Mouse (Mus musculus): ENCODE data around the gene Ly6g6e. TPM values are rescaled to one million over a fixed set of nuclear protein-coding genes. Genes with fewer than 3 reads are reported as not detected.

The Ly6g6e gene
- polyA plus RNA-seq, 1 experiment, result 1.3 TPM

DNA sequence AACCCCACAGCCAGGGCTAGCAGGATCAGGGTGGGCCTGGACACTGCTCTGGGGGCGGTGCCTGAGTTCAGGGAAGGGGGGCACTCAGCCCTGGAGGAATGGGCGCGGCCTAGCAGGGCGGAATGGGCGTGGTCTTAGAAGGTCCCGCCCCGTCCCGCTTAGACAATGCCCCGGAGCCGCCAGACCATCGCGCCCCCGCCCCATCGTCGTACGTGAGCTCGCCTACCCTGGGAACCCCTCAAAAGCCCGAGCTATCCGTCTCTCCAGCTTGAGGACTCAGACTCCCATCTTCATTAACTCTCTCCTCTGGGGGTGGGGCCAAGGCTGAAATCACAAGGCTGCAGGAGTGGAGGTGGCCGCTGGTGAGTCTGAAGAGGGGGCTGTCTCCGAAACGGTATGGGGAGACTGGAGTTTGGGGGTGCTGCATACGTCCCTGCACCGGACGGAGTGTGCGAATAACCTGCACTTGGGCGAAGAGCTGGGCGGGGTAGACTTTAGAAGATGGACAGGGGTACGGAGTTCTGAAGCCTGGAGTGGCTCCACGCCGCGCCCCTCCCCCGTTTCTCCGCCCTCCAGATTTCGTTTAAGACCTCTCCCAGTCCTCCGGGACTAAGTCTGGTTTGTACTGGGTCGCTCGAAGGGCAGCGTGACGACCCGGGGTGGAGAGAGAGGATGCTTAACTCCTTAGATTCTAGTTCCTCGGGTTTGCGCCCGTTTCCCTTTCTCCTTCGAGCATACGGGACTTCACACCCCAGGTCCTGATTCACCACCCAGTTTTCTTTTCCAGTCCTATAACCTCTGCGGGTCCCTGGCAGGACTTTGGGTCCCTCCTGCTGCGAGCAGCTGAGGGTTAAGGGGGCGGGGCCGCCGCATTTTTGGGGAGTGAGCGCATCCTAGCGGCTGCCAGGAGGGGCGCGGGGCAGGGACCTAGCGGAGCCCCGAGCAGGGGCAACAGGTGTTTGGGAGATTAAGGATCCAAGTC is 17.5 kb upstream of the Ly6g6e start, which contains the start of gene Ddah2:
TSS of gene Ddah2 (plus strand) at position 125 of the 982 bp plus-strand sequence.
- Histone ChIP-seq H3K4me1 (ENCODE audit: control insufficient read depth, insufficient read depth, insufficient read length, low read length) (peaks cover 25% of the 10 kb centered on the region), H3K27me3 (ENCODE audit: control insufficient read depth, insufficient read depth, low read length) (no peaks in the 10 kb centered on the region), H3K4me3 (ENCODE audit: low read depth, low read length) (peak within 1 kb of the TSS; percentile 68), H3K27ac (ENCODE audit: insufficient read depth, low read depth, low read length) (peak within 1 kb of the TSS; percentile 52; the same call in 1 of the 2 replicates), H3K36me3 (ENCODE audit: control insufficient read depth, insufficient read depth, low read length) (peaks cover 35% of the 10 kb centered on the region)
- TF ChIP-seq CTCF (IDR thresholded peaks at IDR 0.05; ENCODE audit: extremely low read depth, insufficient read length, insufficient replicate concordance, low read depth, low read length) (peak; percentile 66), POLR2A (IDR thresholded peaks at IDR 0.05; ENCODE audit: low read depth, low read length) (peak; percentile 48)
- 1% methylated on average over 57 of the region's 57 CpGs for WGBS

DNA sequence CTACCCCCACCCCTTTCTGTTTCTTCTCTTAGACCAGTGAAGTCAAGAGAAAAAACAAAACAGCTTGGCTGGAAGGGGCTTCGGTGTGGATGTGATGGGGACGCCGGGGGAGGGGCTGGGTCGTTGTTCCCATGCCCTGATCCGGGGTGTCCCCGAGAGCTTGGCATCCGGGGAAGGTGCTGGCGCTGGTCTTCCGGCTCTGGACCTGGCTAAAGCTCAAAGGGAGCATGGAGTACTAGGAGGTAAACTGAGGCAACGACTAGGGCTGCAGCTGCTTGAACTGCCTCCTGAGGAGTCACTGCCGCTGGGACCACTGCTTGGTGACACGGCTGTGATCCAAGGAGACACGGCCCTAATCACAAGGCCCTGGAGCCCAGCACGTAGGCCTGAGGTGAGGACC is 16.6 kb upstream of the Ly6g6e start:
- no peak for TF ChIP-seq CTCF (IDR thresholded peaks at IDR 0.05; ENCODE audit: extremely low read depth, insufficient read length, insufficient replicate concordance, low read depth, low read length)
- no peak for TF ChIP-seq POLR2A (IDR thresholded peaks at IDR 0.05; ENCODE audit: low read depth, low read length)
- Histone ChIP-seq H3K27ac (ENCODE audit: insufficient read depth, low read depth, low read length) (no peak overlapping the region), H3K36me3 (ENCODE audit: control insufficient read depth, insufficient read depth, low read length) (peaks cover 29% of the 10 kb centered on the region), H3K4me3 (ENCODE audit: low read depth, low read length) (peak overlapping the region; percentile 68), H3K4me1 (ENCODE audit: control insufficient read depth, insufficient read depth, insufficient read length, low read length) (peaks cover 30% of the 10 kb centered on the region), H3K27me3 (ENCODE audit: control insufficient read depth, insufficient read depth, low read length) (no peaks in the 10 kb centered on the region; the same call in 1 of the 2 replicates)
- 38% methylated on average over 14 of the region's 14 CpGs for whole genome bisulfite sequencing

DNA sequence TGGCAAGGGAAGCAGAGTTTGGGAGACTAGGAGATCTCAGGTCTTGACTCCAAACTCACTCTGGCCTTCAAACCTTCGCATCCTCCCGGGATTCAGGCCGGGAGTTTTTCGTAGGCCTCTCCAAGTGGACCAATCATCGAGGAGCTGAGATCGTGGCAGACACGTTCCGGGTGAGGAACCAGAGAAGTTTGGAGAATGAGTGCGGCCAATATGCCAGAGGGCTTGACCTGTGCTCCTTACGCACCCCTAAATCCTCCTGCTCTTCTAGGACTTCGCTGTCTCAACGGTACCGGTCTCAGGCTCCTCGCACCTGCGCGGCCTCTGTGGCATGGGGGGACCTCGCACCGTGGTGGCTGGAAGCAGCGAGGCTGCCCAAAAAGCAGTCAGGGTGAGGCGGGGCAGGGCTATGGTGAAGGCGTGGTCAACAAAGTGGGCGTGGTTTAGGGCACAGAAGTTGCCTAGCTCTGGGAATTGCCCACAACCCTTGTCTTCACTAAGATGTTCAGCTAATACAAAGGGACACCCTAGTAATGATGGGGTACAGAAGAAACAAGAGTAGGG is 15.9 kb upstream of the Ly6g6e start:
- no peak overlapping the region for H3K4me3 ChIP-seq (ENCODE audit: low read depth, low read length)
- H3K27ac ChIP-seq (ENCODE audit: insufficient read depth, low read depth, low read length), result no peak overlapping the region
- H3K27me3 ChIP-seq (ENCODE audit: control insufficient read depth, insufficient read depth, low read length), result no peaks in the 10 kb centered on the region; the same call in 1 of the 2 replicates
- H3K36me3 ChIP-seq (ENCODE audit: control insufficient read depth, insufficient read depth, low read length), result peaks cover 22% of the 10 kb centered on the region
- H3K4me1 ChIP-seq (ENCODE audit: control insufficient read depth, insufficient read depth, insufficient read length, low read length), result peaks cover 36% of the 10 kb centered on the region
- WGBS, result 71% methylated on average over 22 of the region's 22 CpGs
- TF ChIP-seq POLR2A (IDR thresholded peaks at IDR 0.05; ENCODE audit: low read depth, low read length) (no peak), CTCF (IDR thresholded peaks at IDR 0.05; ENCODE audit: extremely low read depth, insufficient read length, insufficient replicate concordance, low read depth, low read length) (no peak)

GRCm38 (mm10) chr17:35061299-35061698 is 15.4 kb upstream of the Ly6g6e start:
- Histone ChIP-seq H3K4me1 (ENCODE audit: control insufficient read depth, insufficient read depth, insufficient read length, low read length) (peaks cover 36% of the 10 kb centered on the region), H3K36me3 (ENCODE audit: control insufficient read depth, insufficient read depth, low read length) (peaks cover 17% of the 10 kb centered on the region), H3K27ac (ENCODE audit: insufficient read depth, low read depth, low read length) (no peak overlapping the region), H3K27me3 (ENCODE audit: control insufficient read depth, insufficient read depth, low read length) (no peaks in the 10 kb centered on the region; the same call in 1 of the 2 replicates), H3K4me3 (ENCODE audit: low read depth, low read length) (no peak overlapping the region)
- WGBS, result 66% methylated on average over 8 of the region's 8 CpGs
- no peak for TF ChIP-seq POLR2A (IDR thresholded peaks at IDR 0.05; ENCODE audit: low read depth, low read length)
- no peak for TF ChIP-seq CTCF (IDR thresholded peaks at IDR 0.05; ENCODE audit: extremely low read depth, insufficient read length, insufficient replicate concordance, low read depth, low read length)

GRCm38 (mm10) chr17:35063466-35063865 is 13.2 kb upstream of the Ly6g6e start:
- Histone ChIP-seq H3K27me3 (ENCODE audit: control insufficient read depth, insufficient read depth, low read length) (no peaks in the 10 kb centered on the region; the same call in 1 of the 2 replicates), H3K36me3 (ENCODE audit: control insufficient read depth, insufficient read depth, low read length) (no peaks in the 10 kb centered on the region), H3K4me3 (ENCODE audit: low read depth, low read length) (no peak overlapping the region), H3K27ac (ENCODE audit: insufficient read depth, low read depth, low read length) (no peak overlapping the region), H3K4me1 (ENCODE audit: control insufficient read depth, insufficient read depth, insufficient read length, low read length) (peaks cover 36% of the 10 kb centered on the region)
- WGBS, result 92% methylated on average over 3 of the region's 3 CpGs
- TF ChIP-seq POLR2A (IDR thresholded peaks at IDR 0.05; ENCODE audit: low read depth, low read length), result no peak
- no peak for TF ChIP-seq CTCF (IDR thresholded peaks at IDR 0.05; ENCODE audit: extremely low read depth, insufficient read length, insufficient replicate concordance, low read depth, low read length)

DNA sequence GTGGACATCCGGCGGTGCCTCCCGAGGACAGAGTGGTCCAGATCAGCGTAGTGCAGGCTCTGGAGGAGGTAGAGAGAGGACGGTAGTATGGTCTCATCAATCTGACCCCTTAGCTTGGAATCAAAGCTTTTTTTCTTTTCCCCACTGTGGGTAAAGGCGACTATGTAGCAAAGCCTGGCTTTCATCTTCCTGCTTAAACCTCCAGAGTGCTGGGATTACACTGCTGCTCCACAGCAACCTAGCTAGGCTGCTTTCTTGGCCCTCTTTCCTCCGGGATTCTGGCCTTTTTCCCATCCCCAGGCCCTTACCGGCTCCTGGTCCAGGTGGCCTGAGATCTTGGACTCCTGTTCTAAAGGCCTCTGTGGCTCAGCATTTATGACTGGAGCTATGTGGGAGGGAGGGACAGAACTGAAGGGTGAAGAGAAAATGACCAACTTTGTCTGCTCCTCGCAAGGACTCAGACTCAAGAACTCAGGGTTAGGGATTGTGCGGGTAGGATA is 12.3 kb upstream of the Ly6g6e start:
- Histone ChIP-seq H3K27me3 (ENCODE audit: control insufficient read depth, insufficient read depth, low read length) (no peaks in the 10 kb centered on the region; the same call in 1 of the 2 replicates), H3K27ac (ENCODE audit: insufficient read depth, low read depth, low read length) (peak overlapping the region; percentile 56; the same call in 1 of the 2 replicates), H3K4me3 (ENCODE audit: low read depth, low read length) (peak overlapping the region; percentile 60), H3K36me3 (ENCODE audit: control insufficient read depth, insufficient read depth, low read length) (no peaks in the 10 kb centered on the region), H3K4me1 (ENCODE audit: control insufficient read depth, insufficient read depth, insufficient read length, low read length) (peaks cover 30% of the 10 kb centered on the region)
- TF ChIP-seq CTCF (IDR thresholded peaks at IDR 0.05; ENCODE audit: extremely low read depth, insufficient read length, insufficient replicate concordance, low read depth, low read length) (no peak), POLR2A (IDR thresholded peaks at IDR 0.05; ENCODE audit: low read depth, low read length) (no peak)
- WGBS, result 43% methylated on average over 10 of the region's 10 CpGs

All from small intestine, adult 2 months (tissue).